Mouse (Mus musculus) forebrain, embryonic 13.5 days (tissue): ENCODE data around the gene Phactr1. TPM values are rescaled to one million over a fixed set of nuclear protein-coding genes. Genes with fewer than 3 reads are reported as not detected.

ENCODE experiments used
- ATAC-seq: fragments of 200-750 bp; cut with Nextera tagmentation; 2 replicates; pipeline ENCODE4 v1.8.0; 2017
- H3K27ac ChIP-seq: fragments of 300-500 bp; sonication (generic); 2 replicates; pipeline ENCODE4 v1.5.1; 2015; ENCODE audit warnings: inconsistent platforms, mild to moderate bottlenecking, moderate library complexity
- H3K27me3 ChIP-seq: fragments of 300-500 bp; sonication (generic); 2 replicates; pipeline ENCODE4 v1.6.1; 2015; ENCODE audit warnings: mild to moderate bottlenecking, inconsistent platforms
- H3K36me3 ChIP-seq: fragments of 300-500 bp; sonication (generic); 2 replicates; pipeline ENCODE4 v1.6.1; 2015; ENCODE audit warnings: mild to moderate bottlenecking, inconsistent platforms; ENCODE audit not compliant: poor library complexity, severe bottlenecking
- H3K4me1 ChIP-seq: fragments of 300-500 bp; sonication (generic); 2 replicates; pipeline ENCODE4 v1.6.1; 2015; ENCODE audit warnings: inconsistent platforms
- H3K4me2 ChIP-seq: fragments of 300-500 bp; sonication (generic); 2 replicates; pipeline ENCODE4 v1.6.1; 2015; ENCODE audit warnings: inconsistent platforms, mild to moderate bottlenecking, moderate library complexity
- H3K4me3 ChIP-seq: fragments of 300-500 bp; sonication (generic); 2 replicates; pipeline ENCODE4 v1.5.1; 2015; ENCODE audit warnings: mild to moderate bottlenecking, inconsistent platforms
- H3K9ac ChIP-seq: fragments of 300-500 bp; sonication (generic); 2 replicates; pipeline ENCODE4 v1.6.1; 2015; ENCODE audit warnings: mild to moderate bottlenecking, inconsistent platforms
- H3K9me3 ChIP-seq: fragments of 300-500 bp; sonication (generic); replicated peaks from 2 replicates; pipeline ENCODE4 v1.6.1; 2016; ENCODE audit warnings: inconsistent platforms
- WGBS: fragments of 180-500 bp; shearing (Covaris S2); methylation state at CpG from one replicate; pipeline ENCODE4 v1.1.7; 2015; 5-methylcytosine and 5-hydroxymethylcytosine counted together
- polyA plus RNA-seq: library from polyadenylated mRNA; unstranded; fragments of >200 nt; fragmentation: Nextera tagmentation; extraction: Ambion mirVana; gene quantifications from 2 replicates; pipeline ENCODE4 v1.2.1, GENCODE M21; 2015

The Phactr1 gene
- polyA plus RNA-seq, 1 experiment from 2014 or later = 34.4 TPM

DNA sequence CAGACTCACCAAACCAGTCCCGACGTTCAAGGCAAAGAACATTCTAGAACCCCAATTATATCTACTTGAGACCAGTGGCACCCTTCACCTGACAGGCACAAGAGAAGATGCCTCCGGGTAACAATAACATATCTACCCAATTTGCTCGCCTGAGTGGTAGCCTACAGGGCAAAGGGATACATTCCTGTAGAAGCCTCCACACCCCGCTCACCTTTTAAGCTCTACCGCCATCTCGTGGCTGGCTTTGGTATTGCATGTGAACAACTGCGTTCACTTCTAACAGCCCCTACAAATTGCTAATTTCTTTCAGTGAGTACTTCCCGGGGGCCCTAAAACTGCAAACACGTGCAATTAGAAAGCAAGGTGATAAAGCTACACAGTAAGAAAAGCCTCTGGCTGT lies 142.1 kb downstream of the Phactr1 start:
- Histone ChIP-seq H3K4me2 (no peak overlapping the region), H3K4me1 (peaks cover 10% of the 10 kb centered on the region), H3K36me3 (no peaks in the 10 kb centered on the region), H3K27me3 (no peaks in the 10 kb centered on the region), H3K9me3 (no peaks in the 10 kb centered on the region), H3K27ac (no peak overlapping the region), H3K9ac (no peak overlapping the region), H3K4me3 (no peak overlapping the region)
- ATAC-seq = peak; percentile 80
- 25% methylated on average over 10 of the region's 10 CpGs for WGBS

DNA sequence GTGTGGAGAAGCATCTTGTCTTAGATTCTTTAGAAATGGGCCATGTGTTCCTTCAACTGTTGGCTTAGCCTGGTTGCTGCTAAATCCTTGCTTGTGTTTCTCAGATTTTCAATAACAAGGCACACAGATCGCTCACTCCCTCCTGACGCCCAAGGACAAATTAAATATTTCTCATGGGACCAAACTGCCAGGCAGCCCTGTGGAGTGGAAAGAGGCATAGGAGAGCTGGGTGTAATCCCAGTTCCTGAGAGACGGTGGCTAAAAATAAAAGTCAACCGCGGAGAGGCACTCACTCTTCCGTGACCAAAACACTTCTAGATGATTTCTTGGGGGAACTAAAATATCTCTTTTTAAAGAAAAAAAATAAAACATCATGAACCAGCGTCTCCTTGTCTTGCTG lies 143.5 kb downstream of the Phactr1 start:
- no peak for ATAC-seq
- Histone ChIP-seq H3K27ac (no peak overlapping the region), H3K4me2 (no peak overlapping the region), H3K36me3 (no peaks in the 10 kb centered on the region), H3K27me3 (no peaks in the 10 kb centered on the region), H3K4me1 (peaks cover 14% of the 10 kb centered on the region), H3K9ac (no peak overlapping the region), H3K4me3 (no peak overlapping the region), H3K9me3 (no peaks in the 10 kb centered on the region)
- WGBS = 92% methylated on average over 7 of the region's 7 CpGs

DNA sequence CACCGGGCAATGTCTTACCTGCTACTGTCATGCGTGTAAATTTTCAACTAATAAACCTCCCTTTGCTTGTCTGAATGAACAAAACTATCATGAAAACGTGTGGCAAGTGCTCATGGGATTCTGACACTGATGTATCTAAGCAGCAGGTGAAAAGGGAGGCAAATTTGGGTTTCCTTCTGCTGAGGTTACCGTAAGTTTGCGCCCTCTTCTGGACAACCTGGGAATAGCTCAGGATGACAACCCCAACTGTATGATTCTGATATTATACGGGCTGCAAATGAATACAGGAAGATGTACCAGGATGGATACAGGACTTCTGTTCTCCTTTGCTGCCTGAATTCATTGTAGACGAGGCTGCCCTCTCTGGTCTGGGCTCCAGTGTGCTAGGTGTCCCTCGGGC lies 146.2 kb downstream of the Phactr1 start:
- Histone ChIP-seq H3K4me3 (no peak overlapping the region), H3K9ac (no peak overlapping the region), H3K4me1 (peaks cover 20% of the 10 kb centered on the region), H3K27me3 (no peaks in the 10 kb centered on the region), H3K36me3 (no peaks in the 10 kb centered on the region), H3K9me3 (no peaks in the 10 kb centered on the region), H3K27ac (no peak overlapping the region), H3K4me2 (no peak overlapping the region)
- 62% methylated on average over 8 of the region's 8 CpGs for WGBS
- ATAC-seq = no peak

DNA sequence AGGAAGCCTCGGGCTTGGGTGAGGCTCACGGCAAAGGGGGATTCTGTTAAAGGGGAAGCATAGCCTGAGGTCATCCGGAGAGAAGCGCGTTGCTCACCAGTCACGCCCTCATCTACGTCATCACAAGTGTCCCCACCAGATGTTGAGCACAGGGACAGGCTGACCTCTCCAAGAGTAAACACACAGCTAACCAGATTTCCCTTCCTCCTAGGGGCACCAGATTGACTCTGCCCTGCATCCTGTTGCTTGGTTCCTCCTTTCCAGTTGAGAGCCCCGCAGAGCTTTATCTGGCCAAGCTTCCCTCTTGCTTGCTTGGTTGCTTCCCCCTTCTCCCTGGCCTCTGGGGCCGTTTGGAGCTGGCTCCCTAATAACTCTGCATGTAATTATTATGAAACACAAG lies 148.6 kb downstream of the Phactr1 start:
- no peak for ATAC-seq
- Histone ChIP-seq H3K9ac (no peak overlapping the region), H3K9me3 (no peaks in the 10 kb centered on the region), H3K4me3 (no peak overlapping the region), H3K27me3 (no peaks in the 10 kb centered on the region), H3K36me3 (no peaks in the 10 kb centered on the region), H3K4me2 (no peak overlapping the region), H3K4me1 (peaks cover 20% of the 10 kb centered on the region), H3K27ac (no peak overlapping the region)
- 48% methylated on average over 9 of the region's 9 CpGs for WGBS

DNA sequence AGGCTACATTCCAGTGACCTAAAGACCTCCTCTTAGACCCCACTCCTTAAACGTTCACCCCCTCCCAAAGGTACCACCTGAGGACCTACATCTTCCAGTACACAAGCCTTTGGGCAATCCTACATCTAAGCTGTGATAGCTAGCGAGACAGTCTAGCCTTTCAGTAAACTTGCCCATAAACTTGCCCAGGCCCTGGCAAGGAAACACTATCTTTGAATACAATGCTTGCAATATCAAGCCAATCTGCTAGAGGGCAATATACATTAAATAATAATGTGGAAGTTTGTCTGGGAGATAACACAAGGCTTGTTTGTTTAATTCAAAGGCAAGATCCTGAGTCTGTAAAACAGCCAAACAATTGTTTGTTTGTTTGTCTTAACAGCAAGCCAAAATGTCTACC lies 155.0 kb downstream of the Phactr1 start:
- ATAC-seq = peak; percentile 30; the same call in 1 of the 2 replicates
- no peaks in the 10 kb centered on the region for H3K36me3 ChIP-seq
- no peak overlapping the region for H3K4me3 ChIP-seq
- 38% methylated on average over 2 of the region's 2 CpGs for WGBS
- H3K9me3 ChIP-seq = no peaks in the 10 kb centered on the region
- H3K4me1 ChIP-seq = peaks cover 10% of the 10 kb centered on the region; the same call in 1 of the 2 replicates
- H3K27me3 ChIP-seq = no peaks in the 10 kb centered on the region
- H3K27ac ChIP-seq = no peak overlapping the region
- H3K4me2 ChIP-seq = no peak overlapping the region
- H3K9ac ChIP-seq = no peak overlapping the region

DNA sequence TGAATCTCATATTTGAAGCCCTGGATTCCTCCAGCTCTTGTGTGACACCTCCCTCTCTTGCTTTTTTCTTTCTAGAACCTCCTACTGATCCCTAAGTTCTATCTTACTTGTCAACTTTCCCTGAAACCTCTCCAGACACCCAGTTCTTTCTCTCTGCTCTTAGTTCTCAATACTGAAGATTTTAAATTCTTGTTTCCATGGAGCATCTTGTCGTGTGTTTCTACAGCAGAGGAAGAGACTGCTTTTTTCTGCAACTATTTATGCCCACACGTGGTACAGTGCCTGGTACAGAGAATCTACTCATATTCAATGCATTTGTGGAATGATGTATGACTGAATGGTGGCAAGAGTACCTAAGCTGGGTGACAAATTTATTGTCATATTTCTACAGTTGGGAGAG lies 158.9 kb downstream of the Phactr1 start:
- Histone ChIP-seq H3K4me2 (no peak overlapping the region), H3K27ac (no peak overlapping the region), H3K9ac (no peak overlapping the region), H3K4me1 (peaks cover 6% of the 10 kb centered on the region; the same call in 1 of the 2 replicates), H3K36me3 (no peaks in the 10 kb centered on the region), H3K4me3 (no peak overlapping the region), H3K27me3 (no peaks in the 10 kb centered on the region), H3K9me3 (no peaks in the 10 kb centered on the region)
- ATAC-seq = no peak
- 84% methylated on average over 2 of the region's 2 CpGs for WGBS

DNA sequence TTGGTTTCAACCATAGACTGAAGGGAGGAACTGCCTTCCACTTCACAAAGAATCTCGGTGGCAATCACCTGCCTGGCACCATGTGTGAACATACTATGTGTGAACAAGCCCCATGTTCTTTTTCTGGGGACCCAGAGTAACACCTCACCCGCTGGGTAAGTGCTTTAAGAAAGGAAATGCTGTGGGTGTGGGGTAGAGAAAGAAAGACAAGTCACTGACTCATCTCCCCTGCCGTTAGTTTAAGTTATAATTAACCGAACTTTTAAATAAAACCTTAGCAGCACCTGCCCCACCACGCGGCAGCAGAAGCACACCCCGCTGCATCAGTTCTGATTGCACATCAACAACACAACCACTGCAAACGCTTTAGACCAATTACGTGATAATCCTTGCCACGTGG lies 171.7 kb downstream of the Phactr1 start:
- Histone ChIP-seq H3K9ac (no peak overlapping the region), H3K36me3 (no peaks in the 10 kb centered on the region), H3K9me3 (no peaks in the 10 kb centered on the region), H3K4me1 (peaks cover 27% of the 10 kb centered on the region), H3K27me3 (no peaks in the 10 kb centered on the region), H3K27ac (no peak overlapping the region), H3K4me2 (no peak overlapping the region), H3K4me3 (no peak overlapping the region)
- 59% methylated on average over 10 of the region's 10 CpGs for WGBS
- ATAC-seq = no peak

DNA sequence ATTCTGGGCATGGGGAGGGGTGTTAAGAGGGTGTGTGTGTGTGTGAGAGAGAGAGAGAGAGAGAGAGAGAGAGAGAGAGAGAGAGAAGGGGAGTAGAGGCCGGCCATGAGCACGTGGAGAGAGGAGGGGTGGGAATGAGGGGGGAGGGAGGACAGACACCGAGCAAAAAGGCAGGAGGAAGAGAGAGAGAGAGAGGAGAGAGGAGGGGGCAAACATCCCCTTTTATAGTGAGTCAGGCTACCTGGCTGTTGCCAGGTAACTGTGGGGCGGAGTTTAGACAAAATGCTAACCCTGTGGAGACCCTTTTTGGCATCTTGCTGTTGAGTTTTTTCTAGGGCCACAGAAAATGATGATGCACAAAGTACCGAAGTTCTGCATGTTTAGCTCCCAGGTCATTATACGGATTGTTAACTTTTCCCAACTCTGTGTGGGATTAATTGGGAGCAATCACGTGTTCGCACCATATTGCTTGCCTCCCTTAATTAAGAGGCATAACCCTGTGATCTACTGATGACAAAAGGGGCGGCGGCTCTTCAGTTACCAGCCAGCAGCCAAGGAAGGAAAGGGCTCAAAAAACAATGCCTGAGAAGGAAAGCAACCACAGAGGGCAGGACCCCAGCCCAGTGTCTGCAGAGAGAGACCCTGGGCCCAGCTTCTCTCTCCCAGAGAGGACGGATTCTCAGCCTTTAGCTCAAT lies 173.6 kb downstream of the Phactr1 start:
- H3K4me3 ChIP-seq = no peak overlapping the region
- H3K4me1 ChIP-seq = peaks cover 28% of the 10 kb centered on the region
- 0 out of 2 replicates have a peak overlapping the region, but pooled peaks have one; percentile 14 for H3K4me2 ChIP-seq
- no peaks in the 10 kb centered on the region for H3K9me3 ChIP-seq
- peak; percentile 48; the same call in 1 of the 2 replicates for ATAC-seq
- no peak overlapping the region; the same call in 1 of the 2 replicates for H3K27ac ChIP-seq
- H3K27me3 ChIP-seq = no peaks in the 10 kb centered on the region
- H3K9ac ChIP-seq = no peak overlapping the region
- 2% methylated on average over 10 of the region's 11 CpGs for WGBS
- no peaks in the 10 kb centered on the region for H3K36me3 ChIP-seq

DNA sequence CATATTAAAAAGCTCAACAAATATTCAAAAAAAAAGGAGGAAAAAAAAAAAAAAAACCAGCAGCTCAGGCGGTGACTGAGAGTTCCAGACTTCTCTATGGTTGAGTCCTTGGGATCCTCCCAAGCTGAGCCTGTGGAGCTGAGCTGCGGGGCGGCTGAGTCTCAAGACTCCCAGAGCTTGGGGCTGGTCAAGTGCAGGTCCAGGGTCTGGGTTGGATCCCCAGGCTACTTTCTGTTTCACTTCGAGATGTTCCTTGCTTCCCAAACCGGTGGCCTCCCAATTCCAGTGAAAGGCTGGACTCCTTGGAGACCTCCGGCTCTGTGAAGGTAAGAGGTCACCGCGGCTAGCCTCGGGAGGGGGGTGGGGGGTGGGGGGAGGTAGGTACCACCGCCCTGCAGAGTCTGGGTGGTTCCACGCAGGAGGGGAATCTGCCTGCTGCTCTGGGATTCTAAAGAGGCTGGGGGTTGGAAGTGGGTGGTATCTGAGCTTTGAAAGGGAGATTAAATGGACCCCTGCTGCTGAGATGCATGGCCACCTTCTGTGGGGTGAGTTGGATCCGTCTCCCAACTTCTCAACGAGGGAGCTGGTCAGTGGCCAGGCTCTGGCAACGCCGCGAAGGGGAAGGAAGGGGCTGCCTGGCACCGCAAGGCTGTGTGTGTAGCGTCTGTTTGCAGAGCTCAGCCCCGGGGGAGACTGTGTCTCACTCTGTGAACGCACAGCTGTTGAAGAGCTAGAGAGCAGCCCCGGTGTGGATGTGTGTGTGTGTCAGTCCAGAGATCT lies 185.9 kb downstream of the Phactr1 start:
- Histone ChIP-seq H3K9me3 (no peaks in the 10 kb centered on the region), H3K4me1 (peaks cover 21% of the 10 kb centered on the region), H3K4me3 (peak overlapping the region; percentile 35), H3K4me2 (peak overlapping the region; percentile 63), H3K36me3 (no peaks in the 10 kb centered on the region), H3K9ac (peak overlapping the region; percentile 51), H3K27ac (no peak overlapping the region), H3K27me3 (no peaks in the 10 kb centered on the region)
- 6% methylated on average over 21 of the region's 21 CpGs for WGBS
- peak; percentile 66 for ATAC-seq

DNA sequence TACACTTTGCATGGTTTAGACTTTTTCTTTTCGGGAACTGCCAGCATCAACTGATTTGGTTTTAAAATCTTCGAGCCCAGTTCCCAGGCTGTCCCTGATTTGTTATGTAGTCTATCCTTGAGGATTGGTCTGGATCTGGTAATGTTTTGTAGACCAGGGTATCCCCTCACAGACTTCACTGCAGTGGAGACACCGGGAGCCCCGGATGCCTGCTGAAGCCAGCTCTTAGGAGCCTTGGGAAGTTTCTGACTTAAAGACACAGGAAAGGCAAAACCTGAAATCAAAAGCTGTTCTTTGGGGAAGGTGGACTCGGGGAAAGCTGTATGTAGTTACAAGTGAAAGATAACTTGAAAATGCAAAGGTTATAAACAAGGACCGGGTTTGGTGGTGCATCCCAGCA lies 186.6 kb downstream of the Phactr1 start:
- no peak for ATAC-seq
- Histone ChIP-seq H3K4me1 (peaks cover 21% of the 10 kb centered on the region), H3K27me3 (no peaks in the 10 kb centered on the region), H3K27ac (no peak overlapping the region), H3K36me3 (no peaks in the 10 kb centered on the region), H3K4me3 (no peak overlapping the region; the same call in 1 of the 2 replicates), H3K9ac (peak overlapping the region; percentile 51), H3K4me2 (peak overlapping the region; percentile 63), H3K9me3 (no peaks in the 10 kb centered on the region)
- 36% methylated on average over 6 of the region's 6 CpGs for WGBS

DNA sequence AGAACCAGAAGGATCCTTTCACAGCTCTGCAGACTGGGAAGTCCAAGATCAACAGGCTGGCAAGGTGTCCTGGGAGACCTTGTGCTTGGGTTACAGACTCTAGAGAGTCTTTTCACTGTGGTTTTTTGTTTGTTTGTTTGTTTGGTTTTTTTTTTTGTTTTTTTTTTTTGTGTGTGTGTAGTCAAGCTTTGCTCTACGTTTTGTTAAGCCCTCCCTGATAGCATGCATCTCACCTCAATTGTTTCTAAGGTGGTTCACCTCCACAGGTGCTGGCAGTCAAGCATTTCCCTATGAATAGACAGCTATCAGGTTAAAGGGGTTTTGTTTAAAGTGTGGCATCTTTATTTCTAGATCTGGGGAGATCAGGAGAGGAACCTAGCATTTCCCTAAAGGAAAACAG lies 191.7 kb downstream of the Phactr1 start:
- WGBS = 53% methylated on average over 1 of the region's 1 CpGs
- H3K9me3 ChIP-seq = no peaks in the 10 kb centered on the region
- H3K4me2 ChIP-seq = no peak overlapping the region
- ATAC-seq = no peak
- H3K4me1 ChIP-seq = no peaks in the 10 kb centered on the region
- no peaks in the 10 kb centered on the region for H3K36me3 ChIP-seq
- no peaks in the 10 kb centered on the region for H3K27me3 ChIP-seq
- H3K9ac ChIP-seq = no peak overlapping the region
- no peak overlapping the region for H3K27ac ChIP-seq
- no peak overlapping the region for H3K4me3 ChIP-seq

DNA sequence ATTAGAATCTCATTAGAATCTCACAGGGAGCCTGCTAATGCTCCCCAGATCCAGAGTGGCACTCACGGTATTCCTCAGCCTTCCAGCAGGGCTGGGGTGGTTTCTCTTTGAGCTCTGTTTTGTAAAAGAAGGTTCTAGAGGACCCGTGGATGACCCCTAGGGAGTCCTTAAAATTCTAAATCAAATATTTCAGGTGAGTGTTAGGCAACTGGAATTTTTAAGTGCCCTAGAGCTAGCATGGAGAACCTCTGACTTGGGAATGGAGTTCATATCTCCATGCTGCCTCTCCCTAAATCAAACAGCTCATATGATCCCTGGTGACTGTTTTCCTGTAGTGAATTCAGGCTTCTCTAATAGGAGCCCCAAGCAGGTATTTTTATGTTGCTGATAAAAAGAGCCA lies 197.9 kb downstream of the Phactr1 start:
- Histone ChIP-seq H3K9me3 (no peaks in the 10 kb centered on the region), H3K27me3 (no peaks in the 10 kb centered on the region), H3K27ac (no peak overlapping the region), H3K36me3 (no peaks in the 10 kb centered on the region), H3K4me3 (no peak overlapping the region), H3K9ac (no peak overlapping the region), H3K4me2 (no peak overlapping the region), H3K4me1 (no peaks in the 10 kb centered on the region)
- no peak for ATAC-seq
- 52% methylated on average over 2 of the region's 2 CpGs for WGBS
